Mouse (Mus musculus) frontal cortex, postnatal 10 days (tissue): ENCODE measurements around the gene Pdcd11.

Experiments
- DNase-seq, 2 experiments: peaks; one replicate each; pipeline ENCODE4 v3.0.0; 2022; ENCODE audit warnings: low spot score in 2 of 2, mixed read lengths in 1 of 2

Pdcd11 gene

DNA sequence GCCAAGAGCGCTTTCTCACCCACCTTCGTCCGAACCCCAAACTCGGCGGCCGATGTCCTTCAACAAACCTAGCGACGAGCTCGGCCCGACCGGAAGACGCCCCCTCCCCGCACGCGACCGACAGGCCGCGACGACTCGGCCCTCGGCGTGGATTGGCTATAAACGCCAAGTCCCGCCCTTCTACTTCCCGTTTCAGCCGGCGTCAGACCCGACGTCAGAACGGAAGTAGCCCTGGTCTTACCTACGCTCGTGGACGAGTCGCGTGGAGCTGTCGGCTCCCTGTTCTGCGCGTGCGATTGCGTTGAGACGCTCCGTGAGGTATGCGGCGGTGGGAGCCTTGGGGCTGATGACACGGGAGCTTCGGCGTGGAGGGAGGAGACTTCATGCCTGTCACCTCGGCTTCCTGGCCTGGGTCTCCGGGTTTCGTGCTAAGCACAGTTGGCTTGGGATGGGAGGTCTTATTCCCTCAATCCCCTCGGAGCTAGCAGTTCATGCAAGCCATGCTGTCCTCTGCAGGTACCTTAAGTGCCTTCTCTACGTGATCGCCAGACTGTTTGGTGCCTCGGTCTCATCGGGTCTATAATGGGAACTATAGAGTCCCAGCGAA lies at the start of gene Pdcd11, which contains the start of gene Usmg5:
Gene Pdcd11 (plus strand): TSS at position 219 of the 607 bp plus-strand sequence.
Gene Usmg5 (minus strand): TSS at position 98 of the 607 bp plus-strand sequence.
- peak; percentile 94 to 97 for DNase-seq

DNA sequence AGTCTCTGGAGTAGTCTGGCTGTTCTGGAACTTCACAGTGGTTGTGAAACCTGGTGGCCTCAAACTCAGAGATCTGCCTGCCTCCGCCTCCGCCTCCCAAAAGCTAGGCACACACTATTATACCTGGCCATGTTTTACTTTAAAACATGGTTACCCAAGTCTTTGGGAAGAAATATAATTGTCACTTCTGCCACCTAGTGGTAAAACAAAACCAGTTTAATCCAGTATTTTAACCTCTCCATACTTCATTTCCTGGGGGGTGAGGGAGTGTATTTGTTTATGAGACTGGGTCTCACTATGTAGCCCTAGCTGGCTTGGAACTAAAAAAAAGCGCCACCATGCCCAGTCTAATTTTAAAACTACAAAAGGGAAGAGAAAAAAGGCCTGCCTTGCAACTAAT lies 47.0 kb upstream of the Pdcd11 start:
- no peak for DNase-seq

DNA sequence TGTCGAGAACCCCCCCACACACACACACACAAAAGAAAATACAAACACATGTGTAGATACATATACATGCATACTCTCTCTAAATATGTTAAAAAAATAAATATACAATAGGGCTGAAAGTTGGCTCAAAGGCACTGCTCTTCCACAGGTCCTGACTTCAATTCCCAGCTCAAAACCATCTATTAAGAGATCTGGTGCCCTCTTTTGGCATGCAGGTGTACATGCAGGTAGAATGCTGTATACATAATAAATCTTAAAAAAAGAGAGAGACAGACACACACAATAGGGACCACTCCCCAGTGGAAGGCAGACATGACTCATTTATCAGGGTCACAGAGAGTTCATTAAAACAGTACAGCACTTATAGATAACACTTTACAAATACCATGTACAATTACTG lies 44.2 kb upstream of the Pdcd11 start:
- DNase-seq, result no peak

DNA sequence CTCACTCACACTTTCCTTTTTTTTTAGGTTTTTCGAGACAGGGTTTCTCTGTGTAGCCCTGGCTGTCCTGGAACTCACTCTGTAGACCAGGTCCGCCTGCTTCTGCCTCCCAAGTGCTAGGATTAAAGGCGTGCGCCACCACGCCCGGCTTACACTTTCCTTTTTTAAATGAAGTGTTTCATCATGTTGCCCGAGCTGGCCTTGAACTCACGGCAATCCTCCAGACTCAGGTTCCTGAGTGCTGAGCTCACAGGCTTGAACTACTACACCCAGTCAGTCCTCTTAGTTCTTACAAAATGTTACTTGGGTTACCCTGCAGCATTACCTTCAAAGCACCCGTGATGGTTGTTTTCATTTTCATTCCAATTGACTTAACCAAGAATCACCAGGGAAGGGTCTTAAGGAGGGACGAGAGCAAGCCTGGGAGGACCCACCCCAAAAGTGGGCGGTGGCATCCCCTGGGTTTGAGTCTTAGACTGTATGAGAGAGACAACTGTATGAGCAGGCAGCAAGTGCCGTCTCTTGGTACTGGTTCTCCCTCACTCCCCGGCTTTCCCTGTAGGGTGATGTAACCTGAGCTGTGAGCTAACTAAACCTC lies 43.2 kb upstream of the Pdcd11 start:
- DNase-seq, result no peak

- DNase-seq, result no peak
Measured at GRCm38 (mm10) chr19:47049061-47049460, 41.5 kb upstream of the Pdcd11 start.

GRCm38 (mm10) chr19:47049840-47050239 lies 40.7 kb upstream of the Pdcd11 start:
- no peak for DNase-seq

DNA sequence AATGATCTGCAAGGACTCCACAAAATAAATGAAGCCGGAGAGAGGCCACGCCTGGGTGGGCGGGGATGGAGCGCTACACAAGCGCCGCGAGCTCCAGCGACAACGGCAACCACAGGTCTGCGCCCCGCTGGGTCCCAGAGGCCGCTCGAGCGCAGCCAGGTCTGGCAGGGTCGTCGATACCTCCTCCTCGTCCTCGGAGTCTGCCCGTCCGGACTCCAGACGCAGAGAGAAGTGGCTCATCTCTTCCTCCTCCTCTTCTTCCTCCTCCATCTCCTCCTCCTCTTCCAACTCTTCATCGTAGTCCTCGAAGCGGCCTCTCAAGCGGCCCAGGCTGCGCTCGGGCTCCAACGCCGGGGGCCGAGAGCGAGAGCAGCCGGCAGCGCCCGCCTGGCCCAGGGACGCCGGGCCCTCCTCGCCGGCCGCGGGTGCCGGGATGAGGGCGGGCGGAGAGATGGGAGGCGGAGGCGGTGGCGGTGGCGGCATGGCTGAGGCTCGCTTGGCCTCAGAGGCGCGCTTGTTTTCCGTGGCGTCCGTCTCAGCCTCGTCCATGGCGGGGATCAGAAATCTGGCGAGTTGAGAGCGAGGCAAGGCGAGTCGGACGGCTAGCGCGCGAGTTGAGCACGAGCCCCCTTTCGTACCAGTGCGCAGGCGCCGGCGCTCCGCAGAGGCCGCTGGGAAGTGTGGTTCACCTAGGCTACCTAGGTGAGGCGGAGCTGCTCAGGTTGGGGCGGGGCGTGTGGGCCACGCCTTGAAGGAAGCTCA lies 40.1 kb upstream of the Pdcd11 start, which contains the start of gene Pcgf6:
Gene Pcgf6 (minus strand): TSS at position 636 of the 762 bp plus-strand sequence.
- DNase-seq, result peak; percentile 53 to 80

DNA sequence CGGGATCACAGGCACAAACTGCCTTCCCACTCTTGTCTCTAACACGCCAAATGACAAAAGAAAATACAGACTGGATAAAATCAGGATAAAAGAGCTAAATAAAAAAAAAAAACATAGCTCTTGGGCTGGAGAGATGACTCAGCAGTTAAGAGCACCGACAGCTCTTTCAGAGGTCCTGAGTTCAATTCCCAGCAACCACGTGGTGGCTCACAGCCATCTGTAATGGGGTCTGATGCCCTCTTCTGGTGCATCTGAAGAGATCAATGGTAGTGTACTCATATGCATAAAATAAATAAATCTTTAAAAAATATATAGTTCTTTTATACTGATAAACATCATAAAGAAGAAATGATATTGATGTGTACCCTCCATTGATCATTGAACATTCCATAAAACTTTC lies 37.6 kb upstream of the Pdcd11 start:
- no peak for DNase-seq

DNA sequence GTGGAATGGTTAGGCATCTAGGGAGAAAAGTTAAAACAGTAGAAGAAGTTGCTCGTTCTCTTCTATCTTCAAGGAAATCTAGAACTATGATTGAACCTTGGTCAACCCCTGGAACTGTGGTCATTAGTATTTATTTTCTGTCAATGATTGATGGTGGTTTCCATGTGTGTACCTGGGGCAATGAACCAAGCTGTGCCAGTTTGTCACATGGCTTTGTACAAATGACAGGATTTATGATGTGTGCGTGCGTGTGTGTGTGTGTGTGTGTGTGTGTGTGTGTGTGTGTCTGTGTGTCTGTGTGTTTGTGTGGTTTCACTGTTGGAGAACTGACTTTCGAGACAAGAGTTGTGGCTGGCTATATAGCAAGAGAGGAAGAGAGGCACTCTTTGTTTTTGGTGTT lies 37.1 kb upstream of the Pdcd11 start:
- no peak for DNase-seq

DNA sequence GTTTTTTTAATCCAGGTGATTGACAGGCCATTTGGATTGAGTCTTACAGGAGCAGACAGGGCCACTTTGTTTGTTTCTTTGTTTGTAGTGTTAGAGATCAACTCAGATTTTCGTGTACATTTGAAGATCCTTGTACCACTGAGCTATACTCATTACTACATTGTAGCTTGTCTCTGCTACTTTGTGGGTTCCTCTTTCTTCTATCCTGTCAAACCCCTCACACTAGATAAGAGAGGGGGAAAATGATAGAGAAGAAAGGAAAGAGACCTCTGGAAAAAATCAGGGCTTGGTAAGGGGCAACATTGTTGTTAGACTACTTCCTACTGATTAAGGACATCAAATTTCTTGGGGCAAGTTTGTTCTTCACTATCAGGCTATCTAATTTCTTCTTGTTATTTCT lies 32.9 kb upstream of the Pdcd11 start:
- no peak for DNase-seq

GRCm38 (mm10) chr19:47065860-47066259 lies 24.7 kb upstream of the Pdcd11 start:
- no peak for DNase-seq

GRCm38 (mm10) chr19:47067096-47067882 lies 23.3 kb upstream of the Pdcd11 start, which contains the start of gene Taf5:
Gene Taf5, plus strand, starts transcription at chr19:47067746.
- DNase-seq, result peak; percentile 93 to 97

- DNase-seq, result peak; percentile 76 to 82
Measured at GRCm38 (mm10) chr19:47067924-47068611, 22.5 kb upstream of the Pdcd11 start.

GRCm38 (mm10) chr19:47088226-47088625 lies 2.3 kb upstream of the Pdcd11 start:
- no peak for DNase-seq

- no peak for DNase-seq
Measured at GRCm38 (mm10) chr19:47089718-47090525, 646 bp upstream of the Pdcd11 start.

GRCm38 (mm10) chr19:47101080-47101479 lies 10.5 kb downstream of the Pdcd11 start:
- no peak for DNase-seq

- no peak for DNase-seq
Measured at GRCm38 (mm10) chr19:47104641-47105271, 14.2 kb downstream of the Pdcd11 start.

DNA sequence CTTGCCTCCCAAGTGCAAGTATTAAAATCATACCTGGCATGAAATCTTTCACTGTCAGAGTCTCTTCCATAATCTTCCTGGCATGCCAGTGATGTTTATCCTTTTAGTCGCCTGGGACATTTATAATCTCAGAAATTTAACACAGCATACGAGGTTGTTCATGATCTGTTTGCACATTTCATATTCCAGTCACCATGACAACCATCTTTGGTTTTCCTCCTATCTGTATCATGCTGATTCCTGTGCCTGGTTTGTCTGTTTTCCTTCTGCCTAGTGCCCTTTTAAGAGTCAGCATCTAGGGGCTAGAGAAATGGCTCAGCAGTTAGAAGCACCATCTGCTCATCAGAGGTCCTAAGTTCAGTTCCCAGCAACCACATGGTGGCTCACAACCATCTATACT lies 28.1 kb downstream of the Pdcd11 start:
- DNase-seq, result no peak

DNA sequence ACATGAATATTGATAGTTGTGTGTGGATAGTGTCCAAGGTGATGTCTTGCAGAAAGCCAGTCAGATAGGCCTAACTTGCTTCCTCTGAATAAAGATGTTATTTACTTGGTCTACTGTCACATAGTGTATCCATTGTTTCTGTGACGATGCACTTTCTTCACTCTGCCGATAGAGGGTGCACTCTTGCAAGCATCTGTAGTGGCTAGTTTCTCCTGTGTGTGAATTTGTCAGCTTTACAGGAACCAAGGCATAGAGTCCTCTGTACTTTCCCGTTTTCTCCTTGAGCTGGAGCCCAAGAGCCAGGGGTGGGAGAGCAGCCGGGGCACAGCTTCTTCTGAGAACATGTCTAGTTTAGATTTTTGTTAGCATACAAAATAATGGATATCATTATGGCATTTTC lies 30.5 kb downstream of the Pdcd11 start:
- DNase-seq, result no peak

DNA sequence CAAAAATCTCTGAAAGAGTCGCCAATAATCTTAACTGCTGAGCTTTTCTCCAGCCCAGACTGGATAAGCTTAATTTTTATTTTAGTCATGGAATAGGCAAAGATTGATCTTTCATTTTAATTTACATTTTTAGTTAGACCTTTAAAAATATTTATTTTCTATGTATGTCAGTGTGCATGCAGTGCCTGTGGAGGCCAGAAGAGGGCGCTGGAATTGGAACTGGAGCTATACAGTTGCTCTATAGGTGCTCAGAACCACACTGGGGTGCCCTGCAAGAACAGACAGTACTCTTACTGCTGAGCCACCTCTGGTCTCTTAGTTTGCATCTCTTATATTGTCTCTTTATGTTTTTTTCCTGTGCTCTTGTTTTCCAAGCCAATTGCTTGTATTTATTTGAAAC lies 32.2 kb downstream of the Pdcd11 start:
- DNase-seq, result no peak
